Mouse (Mus musculus) heart, embryonic 14.5 days (tissue): ENCODE measurements around the gene Fcgr1. TPM values are rescaled to one million over a fixed set of nuclear protein-coding genes. Genes with fewer than 3 reads are reported as not detected.

Experiments
- ATAC-seq: fragments of 200-750 bp; cut with Nextera tagmentation; 2 replicates; pipeline ENCODE4 v1.8.0; 2017; ENCODE audit warnings: low read depth, moderate TSS enrichment; ENCODE audit not compliant: insufficient number of reproducible peaks, insufficient read depth, low FRiP score
- H3K27ac ChIP-seq, 2 experiments: fragments of 200-500 bp in 1 of 2; fragments of 300-500 bp in 1 of 2; sonication (generic) in 1 of 2; replicated peaks in 1 of 2; 2 replicates each; pipeline ENCODE4 v1.5.1; 2012 to 2014; ENCODE audit warnings: low read depth in 2 of 2, low read length in 2 of 2, control low read depth in 1 of 2, mild to moderate bottlenecking in 1 of 2, mixed read lengths in 1 of 2; ENCODE audit not compliant: control insufficient read depth in 1 of 2, insufficient read depth in 1 of 2
- H3K27me3 ChIP-seq: fragments of 300-500 bp; sonication (generic); 2 replicates; pipeline ENCODE4 v1.6.1; 2014; ENCODE audit warnings: mild to moderate bottlenecking, low read length, control low read depth; ENCODE audit not compliant: control insufficient read depth, insufficient read depth
- H3K36me3 ChIP-seq: fragments of 300-500 bp; sonication (generic); 2 replicates; pipeline ENCODE4 v1.6.1; 2014; ENCODE audit warnings: mild to moderate bottlenecking, control low read depth, low read length, mixed read lengths; ENCODE audit not compliant: control insufficient read depth, insufficient read depth
- H3K4me1 ChIP-seq, 2 experiments: fragments of 200-500 bp in 1 of 2; fragments of 300-500 bp in 1 of 2; sonication (generic) in 1 of 2; 2 replicates each; pipeline ENCODE4 v1.6.1; 2012 to 2014; ENCODE audit warnings: low read length in 2 of 2, control low read depth in 1 of 2, mixed read lengths in 1 of 2; ENCODE audit not compliant: control insufficient read depth in 2 of 2, insufficient read depth in 2 of 2
- H3K4me2 ChIP-seq: fragments of 300-500 bp; sonication (generic); 2 replicates; pipeline ENCODE4 v1.6.1; 2014; ENCODE audit warnings: mild to moderate bottlenecking, low read length
- H3K4me3 ChIP-seq, 2 experiments: fragments of 200-500 bp in 1 of 2; fragments of 300-500 bp in 1 of 2; sonication (generic) in 1 of 2; 2 replicates each; pipeline ENCODE4 v1.5.1; 2012 to 2014; ENCODE audit warnings: low read length in 2 of 2, mild to moderate bottlenecking in 2 of 2, control low read depth in 1 of 2, low read depth in 1 of 2, moderate library complexity in 1 of 2; ENCODE audit not compliant: control insufficient read depth in 1 of 2, insufficient read depth in 1 of 2
- H3K9ac ChIP-seq: fragments of 300-500 bp; sonication (generic); 2 replicates; pipeline ENCODE4 v1.6.1; 2014; ENCODE audit warnings: mild to moderate bottlenecking, low read length
- H3K9me3 ChIP-seq: fragments of 300-500 bp; sonication (generic); 2 replicates; pipeline ENCODE4 v1.6.1; 2016; ENCODE audit warnings: low read length, control low read depth; ENCODE audit not compliant: control insufficient read depth
- WGBS: fragments of 180-500 bp; shearing (Covaris S2); extraction: QIAGEN DNeasy Blood & Tissue Kit; methylation state at CpG from one replicate; pipeline ENCODE4 v1.1.7; 2014; 5-methylcytosine and 5-hydroxymethylcytosine counted together
- microRNA-seq: library from miRNA; unstranded; fragments of <30 nt; microRNA quantifications from one replicate; pipeline ENCODE4, GENCODE M21; 2016
- polyA plus RNA-seq: library from polyadenylated mRNA; unstranded; fragments of >200 nt; fragmentation: Nextera tagmentation; extraction: Ambion mirVana; gene quantifications from 2 replicates; pipeline ENCODE4 v1.2.1, GENCODE M21; 2014

Fcgr1 gene
- polyA plus RNA-seq, 1 experiment from 2014 or later, result 2.1 TPM

DNA sequence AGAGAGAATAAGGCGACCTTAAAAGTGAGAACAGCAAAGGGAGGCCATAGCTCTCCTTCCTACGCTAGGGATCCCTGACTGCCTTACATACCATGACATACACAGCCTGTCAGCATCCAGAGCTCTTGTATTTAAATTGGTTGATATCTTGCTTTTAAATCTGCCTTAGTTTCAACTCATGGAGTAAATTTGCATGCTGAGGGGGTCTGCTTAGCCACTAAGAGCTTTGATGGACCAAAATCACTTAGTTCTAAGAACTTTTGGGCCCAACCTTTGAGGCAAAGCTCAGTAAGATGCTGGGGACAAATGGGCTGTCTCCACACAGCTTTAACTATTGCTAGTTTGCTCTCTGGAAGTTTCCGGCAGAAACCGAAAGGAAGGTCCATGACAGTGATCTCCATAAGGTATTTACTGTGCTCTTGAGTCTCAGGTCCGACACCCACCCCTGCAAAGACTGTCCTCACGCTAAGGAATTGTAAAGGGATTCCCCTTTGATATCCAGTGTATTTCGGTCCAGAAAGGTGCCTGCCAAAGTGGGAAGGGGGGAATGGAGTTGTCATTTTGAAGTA, 56.4 kb downstream of the Fcgr1 start:
- Histone ChIP-seq H3K9me3 (no peaks in the 10 kb centered on the region), H3K4me3 (peak overlapping the region; percentile 42 to 49), H3K27ac (peak overlapping the region; percentile 49 to 79; a peak in 3 of 4 replicates), H3K4me1 (peaks cover 4 to 18% of the 10 kb centered on the region in 2 experiments; a peak in 3 of 4 replicates), H3K9ac (peak overlapping the region; percentile 80), H3K4me2 (peak overlapping the region; percentile 73), H3K27me3 (no peaks in the 10 kb centered on the region), H3K36me3 (no peaks in the 10 kb centered on the region)
- 24% methylated on average over 7 of the region's 7 CpGs for WGBS
- ATAC-seq, result no peak

DNA sequence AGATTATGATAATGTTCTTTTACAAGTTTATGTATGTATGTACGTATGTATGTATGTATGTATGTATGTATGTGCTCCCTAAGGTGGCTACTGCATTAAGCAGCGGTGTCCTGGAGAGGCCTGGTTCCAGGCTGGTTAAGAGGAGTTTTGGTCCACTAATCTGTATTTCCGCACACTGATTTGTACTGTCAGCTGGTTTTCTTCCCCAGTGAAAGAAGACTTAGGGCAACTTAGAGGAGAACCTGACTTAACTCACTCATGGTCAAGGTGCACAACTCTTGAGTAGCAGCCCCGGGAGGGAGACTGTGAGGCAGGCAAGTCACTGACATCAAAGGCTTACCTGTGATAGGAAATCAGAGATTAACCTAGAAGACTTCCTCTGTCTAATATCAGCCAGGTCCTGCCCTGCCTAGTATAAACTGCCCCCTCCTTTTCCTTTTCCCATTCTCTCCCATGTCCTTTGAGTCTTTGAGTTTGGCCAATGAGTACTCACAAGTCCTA, 56.9 kb downstream of the Fcgr1 start:
- Histone ChIP-seq H3K4me1 (peaks cover 4 to 18% of the 10 kb centered on the region in 2 experiments; a peak in 3 of 4 replicates), H3K4me3 (peak overlapping the region in 1 of 2 experiments; percentile 49; a peak in 1 of 4 replicates), H3K4me2 (peak overlapping the region; percentile 73), H3K27ac (peak overlapping the region in 1 of 2 experiments; percentile 79; a peak in 2 of 4 replicates), H3K9me3 (no peaks in the 10 kb centered on the region), H3K9ac (peak overlapping the region; percentile 80), H3K27me3 (no peaks in the 10 kb centered on the region), H3K36me3 (no peaks in the 10 kb centered on the region)
- WGBS, result 80% methylated on average over 4 of the region's 4 CpGs
- ATAC-seq, result no peak

DNA sequence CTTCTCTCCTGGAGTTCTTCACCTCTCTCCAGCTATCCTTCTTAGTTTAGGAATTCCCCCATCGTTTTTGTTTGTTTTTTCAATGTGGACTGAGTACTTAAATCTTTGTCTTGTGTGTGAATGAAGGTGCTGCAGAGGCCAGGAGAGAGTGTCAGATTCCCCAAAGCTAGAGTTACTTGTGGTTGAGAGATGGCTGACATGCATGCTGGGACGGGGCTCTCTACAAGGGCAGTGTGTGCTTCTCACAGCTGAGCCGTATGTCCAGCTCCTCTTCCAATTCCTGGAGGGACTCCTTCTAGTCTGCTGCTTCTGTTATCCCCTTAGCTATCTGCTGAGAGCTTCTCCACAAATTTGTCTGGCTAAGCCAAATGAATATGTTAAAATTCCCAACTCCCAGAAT, 57.9 kb downstream of the Fcgr1 start:
- 52% methylated on average over 3 of the region's 3 CpGs for WGBS
- no peaks in the 10 kb centered on the region for H3K9me3 ChIP-seq
- peaks cover 4 to 17% of the 10 kb centered on the region in 2 experiments; a peak in 3 of 4 replicates for H3K4me1 ChIP-seq
- H3K27ac ChIP-seq, result no peak overlapping the region
- ATAC-seq, result no peak
- no peak overlapping the region for H3K9ac ChIP-seq
- H3K4me3 ChIP-seq, result no peak overlapping the region
- no peaks in the 10 kb centered on the region for H3K27me3 ChIP-seq
- no peaks in the 10 kb centered on the region for H3K36me3 ChIP-seq
- no peak overlapping the region for H3K4me2 ChIP-seq

DNA sequence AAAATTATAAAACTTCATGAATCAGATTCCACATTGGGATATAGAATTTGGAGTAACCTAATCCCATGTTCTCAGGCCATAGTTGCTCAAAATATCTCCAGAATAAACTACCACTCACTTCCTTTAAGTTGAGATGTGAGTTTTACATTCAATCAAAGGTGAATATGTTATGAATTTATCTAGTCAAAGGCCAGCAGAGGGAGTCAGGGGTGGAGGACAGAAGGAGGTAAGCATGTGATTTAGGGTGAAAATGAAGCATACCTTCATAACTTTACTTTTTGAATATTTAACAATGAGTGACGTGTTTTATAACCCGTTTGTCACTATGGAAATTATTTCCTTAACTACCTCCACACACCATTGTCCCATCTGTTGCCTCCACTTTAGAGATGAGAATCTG, 58.9 kb downstream of the Fcgr1 start:
- ATAC-seq, result no peak
- 82% methylated on average over 2 of the region's 2 CpGs for WGBS
- Histone ChIP-seq H3K4me1 (peaks cover 4 to 15% of the 10 kb centered on the region in 2 experiments; a peak in 3 of 4 replicates), H3K9me3 (no peaks in the 10 kb centered on the region), H3K9ac (no peak overlapping the region), H3K36me3 (no peaks in the 10 kb centered on the region), H3K27ac (no peak overlapping the region), H3K4me3 (no peak overlapping the region), H3K4me2 (no peak overlapping the region), H3K27me3 (no peaks in the 10 kb centered on the region)

Small RNA genes lying within 50 kb of the gene (microRNA-seq; reads per million reads assigned to microRNA genes)
- gene Gm47311, result not detected
- not detected for gene Gm47313

Other genes starting within 250 kb of the Fcgr1 start
- gene Vps45, start 235.5 kb downstream of the Fcgr1 start, polyA plus RNA-seq, result 22.8 and 24.4 TPM in 2 replicates
- gene Otud7b, start 189.4 kb downstream of the Fcgr1 start, polyA plus RNA-seq, result 12.6 and 16.2 TPM in 2 replicates
- 7.7 and 7.9 TPM in 2 replicates for gene Mtmr11, start 132.0 kb downstream of the Fcgr1 start, polyA plus RNA-seq
- gene Sf3b4, start 121.6 kb downstream of the Fcgr1 start, polyA plus RNA-seq, result 83.7 and 88.8 TPM in 2 replicates
- 10.8 and 12.0 TPM in 2 replicates for gene Sv2a, start 112.8 kb downstream of the Fcgr1 start, polyA plus RNA-seq
- gene Bola1, start 74.3 kb downstream of the Fcgr1 start, polyA plus RNA-seq, result 50.2 and 56.1 TPM in 2 replicates
- gene Hist2h2ab, start 74.1 kb downstream of the Fcgr1 start, polyA plus RNA-seq, result 1.3 TPM in 1 of 2 replicates, not detected in the other
- gene Hist2h2ac, start 73.1 kb downstream of the Fcgr1 start, polyA plus RNA-seq, result 3.2 and 4.7 TPM in 2 replicates
- gene Hist2h2be, start 72.8 kb downstream of the Fcgr1 start, polyA plus RNA-seq, result 6.8 and 7.6 TPM in 2 replicates
- gene Hist2h3c2, start 54.8 kb downstream of the Fcgr1 start, polyA plus RNA-seq, result 3.2 and 6.4 TPM in 2 replicates
- gene Hist2h2aa2, start 53.7 kb downstream of the Fcgr1 start, polyA plus RNA-seq, result 34.6 and 35.8 TPM in 2 replicates
- gene Hist2h2aa1, start 48.5 kb downstream of the Fcgr1 start, polyA plus RNA-seq, result 22.5 and 26.3 TPM in 2 replicates
- 1.2 TPM in 1 of 2 replicates, not detected in the other for gene Hist2h3c1, start 47.3 kb downstream of the Fcgr1 start, polyA plus RNA-seq
- gene Hist2h4, start 30.7 kb downstream of the Fcgr1 start, polyA plus RNA-seq, result 3.4 and 5.0 TPM in 2 replicates
- 26.9 and 32.0 TPM in 2 replicates for gene Hist2h3b, start 25.3 kb downstream of the Fcgr1 start, polyA plus RNA-seq
- 4.0 and 7.9 TPM in 2 replicates for gene Hist2h2bb, start 24.2 kb downstream of the Fcgr1 start, polyA plus RNA-seq
- 0.66 and 1.0 TPM in 2 replicates for gene BC107364, start 158.3 kb upstream of the Fcgr1 start, polyA plus RNA-seq
- gene Hfe2, start 231.2 kb upstream of the Fcgr1 start, polyA plus RNA-seq, result 10.8 and 11.7 TPM in 2 replicates